Mouse (Mus musculus): ENCODE results near the gene Cic. TPM values are rescaled to one million over a fixed set of nuclear protein-coding genes. Genes with fewer than 3 reads are reported as not detected.

The Cic gene
- 100 to 1,000 TPM; 234 to 267 TPM for total RNA-seq (2021)
- long read RNA-seq, partial matches to known transcripts, result 27 of 59 reads
- long read RNA-seq, other reads (novel, unspliced or antisense), result 32 of 59 reads

DNA sequence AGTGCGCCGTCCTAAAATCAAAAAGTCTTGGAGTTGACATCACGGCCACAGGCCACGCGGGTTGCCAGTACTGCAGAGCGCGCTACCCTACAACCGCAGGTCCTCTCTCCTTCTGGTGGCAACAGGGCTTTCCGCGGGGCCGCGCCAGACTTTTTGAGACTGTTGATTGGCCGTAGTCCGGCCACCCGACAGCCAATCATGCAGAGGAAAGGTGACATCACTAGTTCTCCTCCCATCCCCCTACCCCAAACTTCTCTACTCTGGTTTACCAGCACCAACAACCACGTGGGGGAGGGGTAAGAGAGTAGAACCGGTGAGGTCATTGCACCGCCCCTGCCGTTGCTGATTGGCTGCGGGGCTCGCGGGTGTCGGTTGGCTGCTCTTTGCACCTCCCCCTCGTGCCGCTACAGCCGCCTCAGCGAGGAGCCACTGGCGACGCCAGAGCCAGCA, at the start of gene Cic:
Cic (plus strand) TSS at position 404 of the 450 bp plus-strand sequence.
- DNase-seq (ENCODE audit: low spot score in 2 of 2), result peak; percentile 98

DNA sequence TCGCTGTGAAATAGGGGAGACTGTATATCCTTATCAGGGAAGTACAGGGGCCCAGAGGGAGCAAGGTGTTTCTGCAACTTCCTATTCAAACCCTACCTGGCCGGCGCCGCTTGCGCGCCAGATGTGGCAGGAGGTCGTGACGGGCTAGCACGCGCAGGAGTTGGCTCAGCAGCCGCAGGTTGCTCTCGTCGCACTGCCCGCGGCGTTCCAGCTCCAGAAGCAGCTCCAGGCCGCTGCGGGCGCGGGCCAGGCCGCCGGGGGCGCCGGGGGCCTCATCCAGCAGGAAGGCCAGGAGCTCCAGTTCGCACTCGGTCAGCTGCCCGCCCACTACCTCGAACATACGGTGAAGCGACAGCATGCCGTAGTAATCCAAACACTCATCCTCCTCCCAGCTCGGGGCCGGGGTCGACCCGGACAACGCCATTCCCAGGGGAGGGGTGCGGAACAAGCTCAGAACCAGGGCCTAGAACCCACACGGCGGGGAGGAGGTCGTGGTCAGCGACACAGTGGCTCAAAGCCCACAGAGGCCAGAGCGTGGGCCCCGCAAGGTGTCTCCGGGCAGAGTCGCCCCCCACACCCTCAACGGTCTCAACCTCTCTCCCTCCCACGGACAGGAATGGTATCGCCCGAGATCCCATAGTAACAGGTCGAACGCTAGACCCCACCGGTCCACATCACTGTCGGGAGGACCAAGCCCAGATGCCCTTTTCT, 48.6 kb upstream of the Cic start:
- peak; percentile 59 to 66 for DNase-seq (ENCODE audit: low spot score in 2 of 2)

DNA sequence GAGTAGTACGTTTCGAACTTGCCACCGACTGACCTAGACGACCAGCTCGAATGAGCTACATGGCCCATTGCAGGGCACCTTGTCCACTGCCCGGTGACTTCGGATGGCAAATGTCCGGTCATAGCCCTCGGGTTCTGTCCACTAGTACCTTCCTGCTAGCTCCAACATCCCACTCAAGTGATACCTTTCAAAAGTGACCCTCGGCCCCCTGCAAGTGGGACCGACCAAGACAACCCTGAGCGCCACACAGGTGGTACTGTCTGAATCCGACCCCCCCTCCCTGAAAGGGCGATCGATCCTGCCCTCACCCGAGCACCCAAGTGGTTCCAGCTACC, 48.1 kb upstream of the Cic start:
- no peak for DNase-seq (ENCODE audit: low spot score in 2 of 2)

DNA sequence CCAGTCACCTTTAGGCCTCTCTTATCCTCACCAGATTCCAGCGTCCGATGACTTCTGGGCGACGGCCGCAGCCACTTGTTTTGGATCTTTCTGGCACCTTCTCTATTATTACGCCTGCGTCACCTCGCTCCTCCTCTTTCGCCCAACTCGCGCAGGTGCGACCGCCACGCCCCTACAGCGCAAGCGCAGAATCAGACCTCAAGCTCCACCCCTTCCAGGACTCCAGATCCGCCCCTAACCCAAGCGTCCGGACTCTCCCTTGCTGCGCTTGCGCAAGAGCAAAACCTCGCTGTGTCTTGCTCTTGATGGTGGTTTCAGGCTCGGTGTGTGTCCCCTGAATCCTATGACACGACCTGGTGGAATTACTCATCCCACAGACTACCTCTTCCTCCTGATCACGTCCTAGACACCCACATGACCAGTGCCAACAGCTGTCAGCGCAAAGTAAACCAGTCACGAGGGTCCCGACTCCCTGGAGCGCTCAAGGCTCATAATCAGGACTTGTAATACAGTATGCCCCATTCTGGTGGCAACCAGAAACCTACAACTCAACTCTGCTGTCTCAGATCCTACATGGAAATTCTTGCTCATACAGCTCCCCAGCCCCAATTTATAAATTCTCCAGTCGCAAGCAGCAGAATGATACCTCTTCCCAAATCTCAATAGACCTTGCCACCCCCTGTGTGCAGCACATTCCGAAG, 47.6 kb upstream of the Cic start:
- peak; percentile 88 to 93 for DNase-seq (ENCODE audit: low spot score in 2 of 2)

DNA sequence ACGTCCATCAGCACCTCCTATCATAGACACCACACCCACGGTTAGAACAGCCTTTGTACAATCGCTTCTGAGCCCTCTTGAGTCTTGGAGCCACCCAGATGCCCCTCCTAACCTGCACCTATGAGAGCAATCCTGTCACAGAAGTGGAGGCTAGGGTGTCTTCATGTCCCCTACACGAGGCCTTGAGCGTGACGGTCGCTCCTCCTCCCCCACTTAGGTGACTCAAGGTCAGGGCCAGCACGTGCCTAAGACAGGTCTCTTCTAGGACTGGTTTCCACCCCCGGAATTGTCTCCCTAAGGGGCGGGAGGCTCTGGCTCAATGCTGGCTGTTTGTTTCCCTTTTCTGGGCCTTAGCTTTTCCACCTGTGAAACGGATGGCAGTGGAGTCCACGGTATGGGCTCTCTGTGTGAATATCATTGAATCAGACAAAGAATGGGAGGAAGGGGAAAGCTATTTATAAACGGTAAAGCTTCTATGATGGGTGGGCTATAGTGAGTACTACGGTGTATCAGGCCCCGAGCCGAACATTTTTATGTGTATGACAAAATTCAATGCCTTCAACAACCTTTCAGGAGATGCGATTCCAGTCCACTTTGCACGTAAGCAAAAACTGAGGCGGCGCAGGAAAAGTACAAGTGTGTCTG, 46.9 kb upstream of the Cic start, which contains the start of gene Dedd2:
Dedd2 (minus strand) TSS at position 159 of the 645 bp plus-strand sequence.
- no peak for DNase-seq (ENCODE audit: low spot score in 2 of 2)

DNA sequence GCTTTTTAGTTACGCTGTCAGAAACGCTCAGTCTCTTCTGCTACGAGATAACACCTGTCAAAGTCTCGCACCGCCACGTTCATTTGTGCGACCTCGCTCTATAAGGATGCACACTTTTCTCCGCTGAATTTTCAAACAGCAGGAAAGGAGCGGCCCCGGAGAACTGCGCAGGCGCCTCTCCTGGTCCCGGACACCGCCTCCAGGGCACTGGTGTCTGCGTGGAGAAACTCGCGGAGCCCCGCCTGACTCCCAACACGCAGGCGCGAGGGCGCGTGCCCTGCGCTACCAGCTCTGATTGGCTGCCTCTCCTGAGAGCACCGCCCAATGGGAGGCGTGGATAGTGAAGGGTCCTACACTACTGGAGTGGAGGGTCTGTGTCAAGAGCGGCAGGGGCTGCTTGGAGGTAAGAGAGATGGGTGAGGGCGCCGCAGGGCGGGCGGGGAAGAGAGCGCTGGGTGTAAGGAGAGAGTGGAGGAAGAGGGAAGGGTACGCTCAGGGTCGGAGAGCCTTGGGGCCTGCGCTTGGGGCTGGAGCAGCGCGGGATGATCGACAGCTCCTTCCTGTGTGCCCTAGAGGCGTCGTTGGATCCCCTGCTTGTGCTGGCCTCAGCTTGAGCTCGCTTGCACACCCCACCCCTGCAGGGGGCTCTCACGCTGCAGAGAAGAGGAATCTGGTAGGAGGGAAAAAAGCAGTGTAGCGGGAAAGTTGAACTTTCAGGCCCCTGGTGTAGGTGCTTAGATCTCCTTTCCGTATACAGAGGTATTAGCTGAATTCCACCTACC, 46.2 kb upstream of the Cic start, which contains the start of gene Zfp526:
Zfp526 (plus strand) TSS at position 324 of the 782 bp plus-strand sequence.
- DNase-seq (ENCODE audit: low spot score in 2 of 2), result peak; percentile 97 to 98

DNA sequence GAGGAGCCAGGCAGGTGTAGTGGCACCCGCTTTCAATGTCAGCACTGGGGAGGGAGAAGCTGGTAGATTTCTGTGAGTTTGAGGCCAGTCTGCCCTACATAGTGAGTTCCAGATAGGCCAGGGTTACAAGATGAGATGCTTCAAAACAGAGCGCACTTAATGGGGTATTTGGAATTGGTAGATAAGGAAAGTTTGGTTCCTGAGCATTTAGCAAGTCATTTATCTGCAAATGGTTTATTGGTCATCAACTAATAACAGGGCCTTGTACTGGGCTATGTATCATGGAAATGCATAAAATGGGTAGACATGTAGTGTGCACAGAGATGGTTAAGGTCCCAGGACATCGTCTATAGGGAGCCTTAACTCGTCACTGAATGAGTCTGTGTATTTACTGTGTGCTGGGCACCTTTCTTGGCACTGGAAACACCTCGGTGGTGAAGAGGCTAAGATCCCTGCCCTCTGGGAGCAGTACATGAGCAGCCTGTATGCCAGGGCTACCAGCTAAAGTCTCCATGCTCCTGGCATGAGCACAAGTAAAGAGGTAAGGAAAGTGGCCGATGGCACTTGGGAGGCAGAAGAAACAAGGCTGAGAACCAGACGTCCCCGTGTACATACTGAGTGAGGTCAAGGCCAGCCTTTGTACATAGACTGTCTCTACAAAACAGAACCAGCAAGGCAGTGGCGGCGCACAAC, 45.1 kb upstream of the Cic start:
- no peak for DNase-seq (ENCODE audit: low spot score in 2 of 2)

DNA sequence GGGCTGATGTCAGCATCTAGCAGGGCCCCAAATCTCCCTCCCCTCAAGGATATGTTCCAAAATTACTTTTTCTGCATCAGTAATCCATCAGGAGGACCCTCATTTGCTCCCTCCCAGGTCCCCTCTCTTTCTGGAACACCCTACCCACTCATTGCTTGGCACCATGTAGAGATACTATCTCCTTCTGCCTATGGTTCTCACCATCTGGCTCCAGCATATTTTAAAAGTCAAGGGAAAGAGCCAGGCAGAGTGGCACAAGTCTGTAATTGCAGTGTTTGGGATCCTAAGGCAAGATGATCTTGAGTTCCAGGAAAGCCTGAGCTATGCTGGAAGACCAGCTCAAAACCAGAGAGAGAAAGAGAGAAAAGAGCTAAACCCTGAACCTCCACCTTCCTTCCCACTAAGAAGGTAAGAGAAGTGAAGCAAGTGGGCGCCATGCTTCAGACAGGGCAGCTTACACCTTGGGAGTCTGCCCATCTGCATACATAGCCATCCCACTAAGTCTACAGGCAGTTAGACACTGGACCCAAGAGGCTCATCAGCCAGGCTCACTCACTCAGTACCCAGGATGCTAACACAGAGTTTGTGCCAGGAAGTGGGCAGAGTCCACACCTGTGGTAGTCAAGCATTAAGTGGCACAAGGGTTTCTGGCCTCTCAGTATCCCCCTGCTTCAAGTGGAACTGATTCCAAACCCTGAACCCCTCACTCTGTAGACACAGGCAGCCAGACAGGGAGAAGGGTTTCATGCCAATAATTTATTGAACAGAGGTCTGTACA, 39.8 kb upstream of the Cic start:
- no peak for DNase-seq (ENCODE audit: low spot score in 2 of 2)

DNA sequence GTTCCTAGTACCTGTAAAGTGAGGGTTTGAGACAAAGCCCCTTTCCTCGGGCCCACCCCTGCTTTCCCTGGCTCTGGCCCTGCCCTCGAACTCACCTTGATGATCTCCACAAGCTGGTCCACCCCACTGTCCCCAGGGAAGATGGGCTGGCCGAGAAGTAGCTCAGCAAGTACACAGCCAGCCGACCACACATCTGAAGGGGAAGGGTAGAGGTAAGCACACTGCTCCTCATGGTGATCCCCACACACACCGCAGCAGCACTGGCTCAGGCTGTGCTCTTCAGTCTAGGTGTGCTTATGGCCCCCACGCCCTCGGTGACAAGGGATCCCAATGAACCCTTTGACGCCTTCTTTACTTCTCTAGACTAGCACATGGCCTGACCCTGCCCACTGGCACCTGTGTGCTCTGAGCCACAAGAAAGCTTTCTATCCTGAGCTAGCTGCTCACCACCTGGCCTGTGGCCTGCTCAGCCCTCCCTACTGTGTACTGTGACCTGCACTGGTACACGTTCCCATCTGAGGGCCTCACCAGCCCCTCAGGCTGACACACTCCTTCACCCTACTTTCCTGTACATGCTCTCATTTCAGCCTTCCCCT, 36.7 kb upstream of the Cic start:
- peak in 1 of 2 experiments; percentile 3 for DNase-seq (ENCODE audit: low spot score in 2 of 2)

DNA sequence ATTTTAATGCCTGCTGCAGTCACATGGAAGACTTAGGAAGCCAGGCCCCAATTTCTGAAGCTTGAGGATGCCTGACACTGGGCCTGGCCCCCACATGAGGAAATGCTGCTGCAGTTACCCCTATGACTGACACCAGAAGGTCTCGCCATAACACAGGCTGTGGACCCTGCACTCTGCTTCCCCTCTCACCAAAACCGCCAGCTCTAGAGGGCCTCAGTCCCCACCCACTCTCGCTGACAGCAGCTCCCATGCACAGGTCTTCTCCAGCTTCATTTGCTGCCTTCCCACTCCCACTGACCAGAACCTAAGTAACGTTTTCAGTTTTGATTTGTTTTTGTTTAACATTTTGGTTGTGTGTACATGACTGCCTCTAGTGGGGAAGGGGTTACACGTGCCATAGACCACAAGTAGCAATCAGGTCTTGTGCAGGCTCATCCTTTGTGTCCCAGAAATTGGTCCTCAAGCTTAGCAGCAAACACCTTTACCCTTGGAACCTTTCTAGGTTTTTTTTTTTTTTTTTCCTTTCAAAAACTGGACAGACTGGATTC, 35.3 kb upstream of the Cic start:
- no peak for DNase-seq (ENCODE audit: low spot score in 2 of 2)

DNA sequence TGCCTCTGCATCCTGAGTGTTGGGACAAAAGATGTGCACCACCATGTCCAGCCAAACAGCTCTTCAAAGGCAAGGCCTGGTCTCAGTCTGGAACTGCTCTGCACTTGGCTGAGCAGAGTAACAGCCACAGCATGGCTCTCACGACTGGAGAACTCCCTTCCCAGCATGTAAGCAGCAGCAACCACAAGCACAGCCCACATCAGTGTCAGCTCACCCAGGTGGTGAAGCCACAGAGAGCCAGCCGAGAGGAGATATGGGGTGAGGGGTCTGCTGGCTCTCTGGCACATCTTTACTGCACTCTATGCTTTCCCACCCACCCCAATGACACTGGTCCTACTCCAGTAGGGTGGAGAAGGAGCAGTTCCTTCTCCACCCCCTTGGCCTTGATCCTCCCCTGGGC, 34.4 kb upstream of the Cic start:
- no peak for DNase-seq (ENCODE audit: low spot score in 2 of 2)

DNA sequence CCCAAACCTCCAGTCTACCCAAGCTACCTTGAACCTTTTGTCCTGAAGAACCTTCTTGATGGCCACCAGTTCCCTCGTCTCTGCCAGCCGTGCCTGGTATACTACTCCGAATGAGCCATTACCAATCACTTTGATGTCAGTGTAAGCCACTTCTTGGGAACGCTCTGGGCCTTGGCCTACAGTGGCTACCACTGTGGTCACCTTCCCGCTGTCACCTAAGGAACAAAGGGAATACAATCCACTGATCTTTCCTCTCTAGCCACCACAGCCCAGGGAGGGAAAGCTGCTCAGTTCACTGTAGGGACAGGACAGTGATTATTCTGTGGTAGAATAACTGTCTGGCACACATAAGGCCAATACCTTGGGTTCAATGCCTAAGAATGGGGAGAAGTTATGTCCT, 32.0 kb upstream of the Cic start:
- DNase-seq (ENCODE audit: low spot score in 2 of 2), result no peak

DNA sequence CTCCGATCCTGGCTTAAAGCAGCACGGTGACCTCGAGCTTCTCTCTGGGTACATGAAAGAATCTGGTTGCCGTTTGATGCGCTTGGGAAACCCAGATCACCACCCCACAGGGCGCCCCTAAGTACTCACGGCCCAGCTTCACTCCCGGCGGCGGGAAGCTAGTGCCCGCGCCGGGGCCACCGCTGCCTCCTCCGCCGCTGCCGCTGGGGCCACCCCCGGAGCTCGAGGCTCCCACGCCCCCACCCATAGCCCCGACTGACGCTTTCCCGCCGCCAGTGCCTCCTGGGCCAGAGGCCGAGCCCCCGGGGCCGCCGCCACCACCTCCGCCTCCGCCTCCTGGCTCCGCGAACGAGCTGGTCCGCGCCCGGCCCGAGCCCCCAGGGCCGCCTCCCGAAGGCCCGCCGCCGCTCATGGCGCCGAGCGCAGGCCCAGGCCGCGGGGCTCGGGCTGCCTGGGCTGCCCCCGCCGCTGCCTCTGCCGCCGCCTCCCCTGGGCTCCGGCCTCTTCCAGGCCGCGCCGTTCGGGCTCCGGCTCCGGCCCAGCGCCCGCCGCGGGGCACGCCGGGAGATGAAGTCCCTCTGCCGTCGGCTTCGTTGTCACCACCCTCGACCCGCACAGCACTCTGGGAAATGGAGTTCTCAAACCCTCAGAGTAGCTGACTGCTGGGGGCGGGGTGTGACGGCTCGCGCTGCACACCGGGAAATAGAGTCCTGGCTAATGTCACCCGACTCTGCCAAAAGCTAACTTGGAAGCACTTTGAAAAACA, 30.1 kb upstream of the Cic start, which contains the start of gene Gsk3a:
Gsk3a (minus strand) TSS at position 603 of the 766 bp plus-strand sequence.
- peak; percentile 97 to 98 for DNase-seq (ENCODE audit: low spot score in 2 of 2)

DNA sequence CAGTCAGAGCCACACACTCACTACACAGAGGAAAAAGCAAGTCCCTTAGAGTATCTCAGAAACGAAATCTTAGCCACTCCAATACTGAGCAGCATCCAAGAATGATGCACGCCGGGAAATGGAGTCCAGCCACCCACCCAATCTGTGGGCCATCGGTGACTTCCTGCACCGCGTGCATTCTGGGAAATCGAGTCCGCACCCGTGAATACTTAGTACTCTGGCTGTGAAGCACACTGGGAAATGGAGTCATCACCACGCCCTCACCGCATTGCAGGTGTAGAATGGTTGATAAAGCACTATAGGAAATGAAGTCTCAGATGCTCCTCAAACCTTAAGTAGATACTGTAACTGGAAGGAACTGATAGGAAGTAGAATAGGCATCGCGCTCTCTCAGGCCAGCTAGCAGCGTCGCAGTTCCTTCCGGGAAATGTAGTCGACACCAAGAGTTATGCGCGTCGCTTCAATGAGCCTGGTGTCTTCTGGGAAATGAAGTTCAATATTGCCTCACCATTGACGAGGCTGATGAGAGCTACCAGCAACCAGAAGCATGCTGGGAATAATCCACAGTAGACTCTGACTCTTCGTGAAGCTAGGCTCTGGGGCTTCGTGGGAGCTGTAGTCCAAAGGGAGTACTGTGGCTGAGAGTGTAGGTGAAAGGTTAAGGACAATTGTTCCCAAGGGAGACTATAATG, 29.3 kb upstream of the Cic start:
- peak; percentile 89 to 92 for DNase-seq (ENCODE audit: low spot score in 2 of 2)

DNA sequence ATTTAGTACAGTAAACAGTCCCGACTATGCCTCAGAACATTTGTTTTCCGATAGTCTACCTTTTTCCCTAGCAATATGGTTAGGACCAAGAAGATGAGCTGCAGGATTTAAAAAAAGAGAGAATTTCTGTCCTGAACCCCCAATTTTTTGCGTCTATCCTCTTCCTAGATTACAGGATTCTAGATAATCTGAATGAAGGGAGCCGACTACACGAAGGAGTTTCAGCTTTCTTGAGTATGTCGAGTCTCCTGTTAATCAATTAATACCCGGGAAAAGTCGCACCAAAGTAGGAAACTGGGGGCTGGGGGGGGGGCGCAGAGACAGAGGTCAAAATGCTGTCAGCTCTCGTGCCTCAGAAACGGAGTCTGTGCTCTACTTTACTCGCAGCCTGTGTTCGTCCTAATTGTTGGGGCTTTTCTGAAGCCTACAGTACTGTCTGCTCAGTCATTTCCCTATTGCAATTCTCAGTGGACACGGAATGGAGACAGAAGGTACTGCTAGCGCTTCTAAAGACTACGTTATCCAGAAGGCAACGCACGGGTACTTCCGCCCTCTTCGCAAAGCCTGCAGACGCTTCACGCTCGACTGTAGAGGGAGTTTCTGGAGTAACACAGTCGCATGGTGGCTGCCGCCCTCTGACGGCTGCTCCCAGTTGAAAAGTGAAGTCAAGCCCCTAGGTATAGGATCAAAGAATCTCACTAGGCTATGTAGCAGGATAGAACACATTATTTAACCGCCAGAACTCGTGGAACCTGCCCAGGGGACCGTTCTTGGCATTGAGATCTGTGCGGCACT, 28.5 kb upstream of the Cic start:
- DNase-seq (ENCODE audit: low spot score in 2 of 2), result peak; percentile 75 to 84

DNA sequence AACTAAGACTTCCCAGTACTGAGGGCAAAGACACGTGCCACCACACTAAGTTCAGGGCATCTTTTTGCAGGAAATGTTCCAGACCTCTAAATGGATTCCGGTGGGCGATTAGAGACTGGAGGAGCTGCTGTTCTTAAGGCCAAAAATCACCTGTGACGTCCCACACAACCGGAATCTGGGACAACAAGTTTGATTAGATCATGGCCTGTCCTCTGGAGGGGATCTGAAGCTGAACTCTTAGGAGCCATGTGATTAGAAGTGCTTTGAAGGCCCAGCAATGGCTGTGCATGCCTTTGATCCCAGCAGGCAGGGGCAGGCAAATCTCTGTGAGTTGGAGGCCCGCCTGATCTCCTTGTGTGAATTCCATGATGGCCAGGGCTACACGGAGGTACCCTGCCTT, 26.9 kb upstream of the Cic start:
- DNase-seq (ENCODE audit: low spot score in 2 of 2), result no peak

DNA sequence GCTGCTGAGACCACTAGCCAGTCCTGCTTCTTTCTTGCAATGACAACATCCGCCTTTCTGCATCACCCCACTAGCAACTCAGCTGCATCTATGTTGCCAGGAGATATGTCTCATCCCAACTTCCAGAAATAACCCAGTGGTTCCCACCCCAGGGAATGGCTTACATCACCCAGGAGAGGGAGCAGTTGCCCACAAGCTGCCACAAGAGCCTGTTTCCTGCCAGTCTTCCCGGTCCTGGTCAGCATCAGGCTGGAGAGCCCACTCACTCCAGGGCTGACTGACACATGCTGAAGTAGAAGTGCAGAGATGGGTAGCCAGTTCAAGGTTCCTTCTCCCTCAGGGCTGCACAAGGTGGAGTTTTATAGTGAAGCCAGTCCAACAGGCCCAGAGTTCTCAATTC, 26.4 kb upstream of the Cic start:
- DNase-seq (ENCODE audit: low spot score in 2 of 2), result peak; percentile 72 to 77

All from layer of hippocampus, postnatal 10 days (tissue).